Mouse (Mus musculus) intestine, postnatal 0 days (tissue): ENCODE data around the gene Cpsf4l. TPM values are rescaled to one million over a fixed set of nuclear protein-coding genes. Genes with fewer than 3 reads are reported as not detected.

Experiments used
- ATAC-seq: fragments of 200-750 bp; cut with Nextera tagmentation; 2 replicates; pipeline ENCODE4 v1.8.0; 2017; ENCODE audit warnings: mild to moderate bottlenecking, moderate TSS enrichment, moderate library complexity
- H3K27ac ChIP-seq: fragments of 300-500 bp; sonication (generic); 2 replicates; pipeline ENCODE4 v1.5.1; 2014; ENCODE audit warnings: mild to moderate bottlenecking, low read depth, low read length, moderate library complexity
- H3K27me3 ChIP-seq: fragments of 300-500 bp; sonication (generic); replicated peaks from 2 replicates; pipeline ENCODE4 v1.6.1; 2014; ENCODE audit warnings: low read length, mixed read lengths; ENCODE audit not compliant: control insufficient read depth, insufficient read depth
- H3K36me3 ChIP-seq: fragments of 300-500 bp; sonication (generic); 2 replicates; pipeline ENCODE4 v1.6.1; 2014; ENCODE audit warnings: mild to moderate bottlenecking, moderate library complexity; ENCODE audit not compliant: control insufficient read depth, insufficient read depth
- H3K4me1 ChIP-seq: fragments of 300-500 bp; sonication (generic); replicated peaks from 2 replicates; pipeline ENCODE4 v1.6.1; 2014; ENCODE audit warnings: antibody characterized with exemption, low read length, mixed read lengths; ENCODE audit not compliant: control insufficient read depth, insufficient read depth
- H3K4me2 ChIP-seq: fragments of 300-500 bp; sonication (generic); replicated peaks from 2 replicates; pipeline ENCODE4 v1.6.1; 2014; ENCODE audit warnings: low read depth, mild to moderate bottlenecking, moderate library complexity
- H3K4me3 ChIP-seq: fragments of 300-500 bp; sonication (generic); 2 replicates; pipeline ENCODE4 v1.5.1; 2014; ENCODE audit warnings: low read depth, low read length
- H3K9ac ChIP-seq: fragments of 300-500 bp; sonication (generic); 2 replicates; pipeline ENCODE4 v1.6.1; 2014; ENCODE audit warnings: mild to moderate bottlenecking, low read depth, low read length
- H3K9me3 ChIP-seq: fragments of 300-500 bp; sonication (generic); 2 replicates; pipeline ENCODE4 v1.6.1; 2016; ENCODE audit warnings: mixed run types; ENCODE audit not compliant: control insufficient read depth
- CTCF ChIP-seq: sonication (generic); IDR thresholded peaks from 2 replicates; pipeline ENCODE4 v1.5.1; 2016; ENCODE audit warnings: low read depth, mild to moderate bottlenecking, control low read depth, antibody characterized with exemption, moderate library complexity
- WGBS: fragments of 180-500 bp; shearing (Covaris S2); extraction: QIAGEN DNeasy Blood & Tissue Kit; methylation state at CpG from one replicate; pipeline ENCODE4 v1.1.7; 2014; 5-methylcytosine and 5-hydroxymethylcytosine counted together
- polyA plus RNA-seq: library from polyadenylated mRNA; unstranded; fragments of >200 nt; fragmentation: Nextera tagmentation; extraction: Ambion mirVana; gene quantifications from 2 replicates; pipeline ENCODE4 v1.2.1, GENCODE M21; 2015

Gene Cpsf4l
- polyA plus RNA-seq, 1 experiment from 2014 or later, result not detected

- under 1% methylated on average over 73 of the region's 73 CpGs for WGBS
- peak within 1 kb of the TSS; percentile 96 for H3K27ac ChIP-seq
- H3K4me2 ChIP-seq, result peak within 1 kb of the TSS; percentile 87
- peak; percentile 93 for ATAC-seq
- TF ChIP-seq CTCF, result 0 out of 2 replicates have a peak, but pooled peaks have one; percentile 9
- H3K4me1 ChIP-seq, result peaks cover 11% of the 10 kb centered on the region
- H3K4me3 ChIP-seq, result peak within 1 kb of the TSS; percentile 84
- no peaks in the 10 kb centered on the region for H3K27me3 ChIP-seq
- H3K36me3 ChIP-seq, result peaks cover 16% of the 10 kb centered on the region
- peak within 1 kb of the TSS; percentile 86 for H3K9ac ChIP-seq
- no peaks in the 10 kb centered on the region for H3K9me3 ChIP-seq
Observed at GRCm38 (mm10) chr11:113683957-113684706, 25.7 kb downstream of the Cpsf4l start, which contains the start of the genes Fam104a and D11Wsu47e. Gene Fam104a (minus strand): TSS chr11:113684155. Gene D11Wsu47e (plus strand): TSS chr11:113684412.

- peak overlapping the region; percentile 96 for H3K27ac ChIP-seq
- 0% methylated on average over 17 of the region's 38 CpGs for WGBS
Observed at GRCm38 (mm10) chr11:113683627-113683956, 26.2 kb downstream of the Cpsf4l start.

DNA sequence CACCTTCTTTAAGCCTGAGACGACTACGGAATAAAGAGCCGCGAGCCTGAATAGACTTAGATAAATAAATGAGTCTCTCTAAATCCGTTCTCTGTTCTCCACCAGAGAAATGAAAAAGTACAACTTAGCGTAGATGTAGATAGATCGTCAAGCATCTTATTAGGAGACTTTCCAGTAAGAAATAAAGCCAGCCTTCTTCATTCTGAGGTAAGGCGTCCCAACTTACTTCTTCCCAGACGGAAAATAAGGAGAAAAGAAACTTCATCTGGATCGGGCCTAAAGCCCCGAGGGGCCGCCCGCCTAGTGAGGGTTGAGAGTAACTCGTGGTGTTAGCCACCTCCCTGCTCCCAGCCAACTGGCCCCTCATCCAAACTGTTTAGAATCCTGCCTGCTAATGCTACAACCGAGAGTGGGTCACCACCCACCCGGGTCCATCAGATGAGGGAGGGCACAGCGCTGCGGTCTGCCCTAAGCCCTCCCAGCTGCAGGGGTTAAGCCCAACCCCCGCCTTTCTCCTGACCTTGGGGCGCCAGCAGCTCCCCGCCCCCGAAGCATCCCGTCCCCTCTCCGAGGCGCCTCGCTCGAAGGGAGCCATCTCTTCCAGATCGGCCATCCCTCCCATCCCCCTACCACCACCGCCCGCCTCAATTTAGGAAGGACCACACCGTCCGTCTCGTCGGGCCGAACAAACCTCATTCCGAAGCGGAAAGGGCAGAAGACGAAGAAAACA, 26.8 kb downstream of the Cpsf4l start:
- 2% methylated on average over 38 of the region's 38 CpGs for WGBS
- peak overlapping the region; percentile 86 for H3K9ac ChIP-seq
- peak; percentile 6 for ATAC-seq
- peaks cover 5% of the 10 kb centered on the region for H3K36me3 ChIP-seq
- H3K4me1 ChIP-seq, result peaks cover 11% of the 10 kb centered on the region
- peak overlapping the region; percentile 87 for H3K4me2 ChIP-seq
- peak overlapping the region; percentile 96 for H3K27ac ChIP-seq
- peak overlapping the region; percentile 84 for H3K4me3 ChIP-seq
- H3K27me3 ChIP-seq, result no peaks in the 10 kb centered on the region
- no peak for TF ChIP-seq CTCF
- no peaks in the 10 kb centered on the region for H3K9me3 ChIP-seq

More at GRCm38 (mm10) chr11:113683627-113683956, 26.2 kb downstream of the Cpsf4l start:
- H3K27me3 ChIP-seq, result no peaks in the 10 kb centered on the region
- peak overlapping the region; percentile 86 for H3K9ac ChIP-seq
- H3K36me3 ChIP-seq, result peaks cover 10% of the 10 kb centered on the region
- TF ChIP-seq CTCF, result no peak
- peak overlapping the region; percentile 84 for H3K4me3 ChIP-seq
- H3K4me1 ChIP-seq, result peaks cover 11% of the 10 kb centered on the region
- H3K4me2 ChIP-seq, result peak overlapping the region; percentile 87
- no peaks in the 10 kb centered on the region for H3K9me3 ChIP-seq
- ATAC-seq, result peak; percentile 34; the same call in 1 of the 2 replicates

DNA sequence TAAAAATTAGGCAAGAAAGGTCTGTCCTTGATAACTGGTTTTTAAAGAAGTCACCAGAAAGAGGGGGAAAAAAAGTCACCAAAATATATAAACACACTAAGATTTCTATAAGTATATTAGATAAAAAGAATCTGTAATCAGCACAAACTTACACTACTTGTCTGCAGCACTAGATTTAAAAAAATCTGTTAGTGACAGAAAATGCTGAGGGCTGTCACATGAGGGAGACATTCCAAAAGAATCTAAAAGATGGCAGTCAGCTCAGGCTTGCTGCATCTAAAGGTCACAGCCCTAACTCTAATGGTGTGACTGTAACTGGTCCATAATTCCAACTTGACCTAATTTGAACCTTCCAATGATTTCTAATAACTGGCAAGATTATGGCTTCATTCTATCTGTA, 27.8 kb downstream of the Cpsf4l start:
- TF ChIP-seq CTCF, result no peak
- Histone ChIP-seq H3K27me3 (no peaks in the 10 kb centered on the region), H3K4me2 (peak overlapping the region; percentile 87), H3K4me3 (0 out of 2 replicates have a peak overlapping the region, but pooled peaks have one; percentile 84), H3K9ac (no peak overlapping the region), H3K9me3 (no peaks in the 10 kb centered on the region), H3K4me1 (peaks cover 11% of the 10 kb centered on the region), H3K27ac (no peak overlapping the region), H3K36me3 (0 out of 2 replicates have a peak, but pooled peaks cover 2% of the 10 kb centered on the region)
- ATAC-seq, result no peak

- ATAC-seq, result no peak
- no peak overlapping the region for H3K4me3 ChIP-seq
- H3K4me2 ChIP-seq, result no peak overlapping the region
- no peak for TF ChIP-seq CTCF
- H3K9me3 ChIP-seq, result no peaks in the 10 kb centered on the region
- H3K27ac ChIP-seq, result no peak overlapping the region
- H3K36me3 ChIP-seq, result peaks cover 9% of the 10 kb centered on the region; the same call in 1 of the 2 replicates
- H3K9ac ChIP-seq, result no peak overlapping the region
- 80% methylated on average over 2 of the region's 2 CpGs for WGBS
- peaks cover 11% of the 10 kb centered on the region for H3K4me1 ChIP-seq
- no peaks in the 10 kb centered on the region for H3K27me3 ChIP-seq
Observed at GRCm38 (mm10) chr11:113680954-113681353, 28.9 kb downstream of the Cpsf4l start.

DNA sequence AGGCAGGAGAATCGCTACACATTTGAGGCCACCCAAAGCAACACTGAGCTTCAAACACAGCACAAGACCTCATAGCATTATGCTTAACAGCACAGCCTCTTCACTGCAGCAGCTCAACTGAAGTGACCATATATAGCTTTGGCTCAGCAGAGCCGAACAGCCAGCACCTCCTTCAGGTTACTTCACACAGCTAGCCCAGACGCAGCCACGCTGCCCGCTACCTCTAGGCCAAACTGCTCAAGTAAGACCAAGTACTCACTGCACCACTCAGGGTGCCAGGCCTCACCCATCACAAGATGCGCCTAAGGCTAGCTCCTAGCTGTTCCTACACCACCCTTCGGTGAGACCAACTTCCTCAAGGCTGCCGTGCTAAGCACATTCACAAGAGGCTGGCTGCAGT, 31.4 kb downstream of the Cpsf4l start:
- WGBS, result 78% methylated on average over 8 of the region's 8 CpGs
- Histone ChIP-seq H3K27me3 (no peaks in the 10 kb centered on the region), H3K4me3 (no peak overlapping the region), H3K4me1 (peaks cover 7% of the 10 kb centered on the region; the same call in 1 of the 2 replicates), H3K36me3 (peaks cover 32% of the 10 kb centered on the region), H3K27ac (no peak overlapping the region), H3K9me3 (no peaks in the 10 kb centered on the region), H3K9ac (no peak overlapping the region), H3K4me2 (no peak overlapping the region)
- peak; percentile 31 for TF ChIP-seq CTCF
- no peak for ATAC-seq
